Mouse (Mus musculus): Measurements from ENCODE around the gene Ccdc163.

Gene Ccdc163

DNA sequence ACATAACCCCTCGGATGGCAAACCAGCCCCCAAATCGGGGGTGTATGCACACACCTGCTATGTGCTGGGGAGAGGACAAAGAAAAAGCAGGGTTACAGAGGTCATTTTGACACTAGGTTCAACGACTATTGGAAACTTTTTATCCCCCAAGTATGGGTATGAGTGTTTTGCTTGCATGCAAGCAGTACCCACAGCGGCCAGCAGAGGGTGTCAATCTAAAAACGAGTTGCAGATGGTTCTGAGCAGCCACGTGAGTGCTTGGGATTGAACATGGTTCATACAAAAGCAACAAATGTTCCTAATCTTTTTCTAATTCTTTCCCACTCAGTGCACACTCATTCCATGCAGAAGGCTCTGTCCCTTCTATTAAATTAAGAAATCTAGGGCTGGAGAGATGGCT is 4.5 kb upstream of the Ccdc163 start:
- peak in 1 of 2 experiments; percentile 66 for DNase-seq (ENCODE audit: low spot score in 2 of 2)

DNA sequence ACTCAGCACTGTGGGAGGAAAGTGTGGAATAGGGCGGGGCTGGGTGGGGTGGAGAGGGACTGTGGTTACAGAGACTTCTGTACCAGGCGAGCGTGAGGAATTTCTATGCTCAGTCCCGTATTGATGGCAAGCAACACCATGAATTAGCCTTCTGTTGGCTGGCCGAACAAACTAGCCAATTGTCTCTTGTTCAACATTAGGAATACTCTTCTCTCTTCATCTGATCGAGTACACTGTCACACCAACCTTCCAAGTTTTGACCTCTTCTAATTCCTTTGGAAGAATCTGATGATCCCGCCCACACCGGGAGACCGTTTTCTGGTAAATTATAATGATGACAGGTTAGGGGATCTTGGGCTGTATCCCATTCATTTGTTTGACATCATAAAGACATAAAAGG is 643 bp upstream of the Ccdc163 start:
- DNase-seq (ENCODE audit: low spot score in 2 of 2): peak in 1 of 2 experiments; percentile 47

DNA sequence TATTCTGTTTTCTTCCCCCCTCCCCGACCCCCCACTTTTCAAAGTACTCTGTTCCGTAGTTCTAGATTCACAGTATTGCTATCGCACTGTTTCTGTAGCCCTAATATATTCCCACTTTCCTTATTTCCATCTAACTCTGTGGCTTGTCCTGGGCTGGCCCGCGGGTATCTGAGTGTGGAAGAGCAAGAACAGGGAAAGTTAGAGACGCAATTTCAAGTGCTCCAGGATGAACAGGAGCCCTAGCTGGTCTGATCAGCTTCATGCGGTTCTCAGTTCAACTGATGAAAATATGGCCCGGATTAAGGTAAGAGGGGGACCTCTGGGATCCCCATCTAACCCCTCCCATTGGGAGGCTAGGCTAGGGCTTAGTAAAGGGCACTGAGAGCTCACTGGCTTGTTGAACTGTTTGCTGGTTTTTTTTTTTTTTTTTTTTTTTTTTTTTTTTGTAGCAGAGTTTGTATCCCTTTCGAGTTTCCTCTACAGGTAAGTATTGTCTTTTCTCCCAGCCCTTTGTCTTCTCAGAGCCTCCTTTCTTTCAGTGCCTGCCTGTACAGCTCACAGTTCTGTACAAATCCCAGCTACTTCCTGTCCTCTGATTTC is 582 bp downstream of the Ccdc163 start:
- no peak for DNase-seq (ENCODE audit: low spot score in 2 of 2)

DNA sequence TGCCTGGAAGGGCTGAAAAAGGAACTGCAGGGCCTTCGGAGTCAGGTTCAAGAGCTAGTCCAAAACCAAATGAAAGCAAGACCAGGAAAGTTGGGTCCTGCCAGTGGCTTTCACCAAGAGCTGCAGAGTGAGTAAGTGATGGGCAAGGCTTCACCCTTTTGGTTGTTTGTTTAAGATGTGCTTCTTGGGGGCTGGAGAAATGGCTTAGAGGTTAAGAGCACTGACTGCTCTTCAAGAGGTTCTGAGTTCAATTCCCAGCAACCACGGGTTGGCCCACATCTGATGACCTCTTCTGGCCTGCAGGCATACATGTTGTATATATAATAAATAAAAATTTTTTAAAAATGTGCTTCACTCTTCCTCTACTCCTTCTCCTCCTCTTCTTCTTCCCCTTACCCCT is 1.8 kb downstream of the Ccdc163 start:
- no peak for DNase-seq (ENCODE audit: low spot score in 2 of 2)

DNA sequence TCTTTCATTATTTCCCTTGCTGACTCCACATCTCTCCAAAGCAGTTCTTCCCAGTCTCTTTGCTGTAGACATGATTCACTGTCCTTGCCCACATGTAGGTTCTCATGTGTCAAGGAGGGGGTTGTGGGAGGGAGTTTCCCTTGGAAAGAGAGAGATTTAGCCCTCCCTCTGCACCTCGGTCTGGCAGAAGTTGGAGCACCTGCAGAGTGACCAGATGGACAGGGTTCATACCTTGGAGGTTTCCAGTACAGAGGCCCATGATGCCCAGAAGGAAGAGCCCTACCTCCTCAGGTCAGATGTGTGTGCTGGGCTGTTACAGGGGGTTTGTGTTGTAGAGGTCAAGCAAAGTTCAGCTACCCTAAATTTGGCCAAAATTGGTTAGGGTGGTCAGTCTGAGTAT is 4.2 kb downstream of the Ccdc163 start:
- DNase-seq (ENCODE audit: low spot score in 2 of 2): no peak

DNA sequence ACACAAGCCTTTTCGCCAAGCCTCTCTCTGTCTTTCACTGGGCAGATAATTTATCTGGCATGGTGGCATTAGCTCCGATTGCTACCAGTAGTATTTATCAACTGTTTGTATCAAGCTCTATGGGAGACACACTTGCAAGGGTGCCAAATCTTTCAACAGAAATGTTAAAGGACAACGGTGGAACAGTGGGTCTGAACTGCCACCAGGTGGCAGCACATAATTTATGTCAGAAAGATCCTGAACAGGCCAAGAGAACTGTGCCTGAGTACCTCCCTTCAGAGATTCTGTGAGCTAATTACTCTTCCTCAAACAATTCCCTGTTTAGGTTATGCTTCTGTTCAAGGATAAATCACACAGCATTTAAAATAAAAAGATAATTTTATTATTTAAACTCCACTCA is 11.1 kb downstream of the Ccdc163 start:
- peak in 1 of 2 experiments; percentile 70 for DNase-seq (ENCODE audit: low spot score in 2 of 2)

DNA sequence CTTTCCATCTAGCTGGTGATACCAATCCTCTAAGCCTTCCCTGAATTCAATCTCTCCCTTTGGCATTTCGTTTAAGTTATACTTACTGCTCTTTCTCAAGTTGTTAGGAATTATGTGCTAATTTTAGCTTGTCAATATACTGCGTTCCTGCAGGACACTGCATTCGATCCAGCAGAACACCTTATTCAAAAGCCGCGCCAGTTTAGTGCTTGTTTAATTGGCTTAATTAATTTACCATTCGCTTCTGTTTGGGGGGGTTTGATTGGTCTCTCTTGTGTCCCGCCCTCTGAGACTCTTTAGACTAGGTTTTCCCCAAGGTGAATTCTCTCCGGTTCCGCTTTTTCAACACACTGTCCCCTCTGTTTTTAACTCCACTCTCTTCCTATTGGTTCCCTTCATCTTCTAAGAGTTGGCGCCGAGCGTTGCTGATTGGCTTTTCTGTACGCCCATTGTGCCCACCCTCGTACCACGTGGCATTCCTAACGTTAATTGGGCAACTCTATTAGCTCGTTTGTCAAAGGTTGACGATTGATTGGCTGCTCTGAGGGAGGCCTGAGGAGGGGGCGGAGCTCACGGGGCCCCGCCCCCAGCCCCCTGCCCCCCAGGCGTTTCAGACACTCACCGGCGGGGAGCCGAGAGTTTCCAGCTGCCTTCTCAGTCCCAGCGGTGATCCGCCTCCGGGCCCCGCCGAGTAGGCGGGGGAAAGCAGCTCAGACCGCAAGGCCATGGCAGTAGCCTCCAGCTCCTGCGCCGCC is 12.2 kb downstream of the Ccdc163 start, which contains the start of gene Tesk2:
Gene Tesk2 (plus strand): TSS at position 606 of the 755 bp plus-strand sequence.
- peak; percentile 92 to 97 for DNase-seq (ENCODE audit: low spot score in 2 of 2)

DNA sequence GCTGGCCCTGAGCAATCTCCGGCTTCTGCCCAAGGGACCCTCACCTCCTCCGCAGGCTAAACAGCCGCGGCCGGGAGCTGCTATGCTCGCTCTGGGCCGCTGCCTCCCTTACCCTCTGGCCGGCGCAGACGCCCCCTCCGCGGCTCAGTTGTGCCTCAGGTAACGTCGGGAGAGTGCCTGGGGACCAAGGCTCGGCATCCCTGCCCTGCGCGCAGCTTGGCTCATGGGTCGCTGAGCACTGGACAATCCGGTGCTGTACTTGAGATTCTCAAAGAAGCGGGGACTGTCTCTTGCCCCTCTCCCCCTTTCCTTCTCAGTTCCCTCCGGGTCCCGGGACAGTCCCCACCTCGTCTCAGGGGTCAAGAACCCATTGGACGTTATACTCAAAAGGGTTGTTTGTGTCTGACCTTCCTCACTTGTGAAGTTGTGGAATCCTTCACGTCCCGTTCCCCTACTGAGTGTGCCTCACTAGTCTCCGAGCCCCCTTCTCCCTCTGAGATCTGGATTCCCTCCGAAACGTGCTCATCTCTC is 12.9 kb downstream of the Ccdc163 start:
- DNase-seq (ENCODE audit: low spot score in 2 of 2): no peak

DNA sequence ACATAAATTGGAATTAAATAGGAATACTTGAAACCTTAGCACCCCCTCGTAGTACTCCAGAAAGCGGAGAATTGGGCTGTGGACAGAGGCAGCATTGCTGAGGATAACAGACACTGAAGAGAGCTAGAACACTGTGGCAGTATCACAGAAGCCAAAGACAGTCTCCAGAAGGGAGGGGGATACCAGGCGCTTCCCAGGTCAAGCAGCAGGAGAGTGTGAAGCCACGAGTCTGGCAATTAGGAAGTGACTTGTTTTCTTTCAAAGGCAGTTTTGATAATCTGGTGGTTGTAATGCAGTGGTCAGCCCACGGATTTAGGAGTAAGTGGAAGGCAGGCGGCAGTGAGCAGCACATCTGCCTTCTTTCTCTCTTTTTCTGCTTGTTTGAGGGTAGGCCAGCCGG is 13.9 kb downstream of the Ccdc163 start:
- no peak for DNase-seq (ENCODE audit: low spot score in 2 of 2)

DNA sequence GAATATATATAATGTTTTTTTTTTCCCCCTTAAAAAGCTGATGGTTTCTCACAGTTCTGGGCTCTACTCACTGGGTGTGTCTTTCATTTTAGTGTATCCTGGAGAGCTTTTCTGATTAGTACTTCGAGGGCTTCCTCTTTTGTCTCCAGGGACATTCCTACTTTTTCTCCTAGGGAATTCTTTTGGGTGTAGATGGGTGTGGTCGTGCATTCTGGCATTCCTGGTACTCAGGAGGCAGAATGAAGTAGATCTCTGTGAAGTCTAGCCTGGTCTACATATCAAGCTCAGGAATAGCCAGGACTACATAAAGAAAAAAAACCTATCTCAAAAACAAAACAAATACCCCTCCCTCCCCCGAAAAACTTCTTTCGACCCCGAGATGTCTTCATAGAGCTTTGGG is 17.1 kb downstream of the Ccdc163 start:
- DNase-seq (ENCODE audit: low spot score in 2 of 2): no peak

DNA sequence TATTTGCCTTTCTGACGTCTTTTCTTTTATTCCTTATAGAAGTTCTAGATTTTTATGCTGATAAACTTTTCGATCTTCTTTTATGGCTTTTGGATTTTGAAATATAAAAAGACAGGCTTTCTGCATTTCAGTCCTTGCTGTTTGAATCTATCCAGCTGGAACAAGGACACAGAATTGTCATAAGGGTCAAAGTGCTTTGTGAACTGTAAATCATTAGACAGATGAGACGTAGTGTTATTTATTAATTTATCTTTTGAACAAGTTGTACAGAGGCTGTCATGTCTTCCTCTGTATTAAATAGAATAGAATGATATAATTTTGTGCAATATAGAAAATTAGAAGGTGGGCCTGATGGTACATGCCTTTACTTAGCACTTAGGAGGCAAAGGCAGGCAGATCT is 19.1 kb downstream of the Ccdc163 start:
- no peak for DNase-seq (ENCODE audit: low spot score in 2 of 2)

DNA sequence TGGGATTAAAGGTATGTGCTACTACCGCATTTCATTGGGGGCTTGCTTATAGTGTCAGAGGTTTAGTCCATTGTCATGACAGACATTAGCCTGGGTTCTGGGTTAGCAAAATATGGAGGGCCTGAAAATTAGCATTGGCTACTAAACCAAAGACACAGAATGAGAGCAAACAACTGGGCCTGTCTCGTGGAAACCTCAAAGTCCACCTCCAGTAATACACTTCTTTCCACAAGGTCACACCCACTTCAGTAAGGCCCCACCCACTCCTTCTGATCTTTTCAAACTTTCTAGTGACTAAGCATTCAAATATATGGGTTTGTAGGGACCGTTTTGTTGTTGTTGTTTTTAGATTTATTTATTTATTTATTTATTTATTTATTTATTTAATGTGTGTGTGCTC is 21.2 kb downstream of the Ccdc163 start:
- DNase-seq (ENCODE audit: low spot score in 2 of 2): no peak

DNA sequence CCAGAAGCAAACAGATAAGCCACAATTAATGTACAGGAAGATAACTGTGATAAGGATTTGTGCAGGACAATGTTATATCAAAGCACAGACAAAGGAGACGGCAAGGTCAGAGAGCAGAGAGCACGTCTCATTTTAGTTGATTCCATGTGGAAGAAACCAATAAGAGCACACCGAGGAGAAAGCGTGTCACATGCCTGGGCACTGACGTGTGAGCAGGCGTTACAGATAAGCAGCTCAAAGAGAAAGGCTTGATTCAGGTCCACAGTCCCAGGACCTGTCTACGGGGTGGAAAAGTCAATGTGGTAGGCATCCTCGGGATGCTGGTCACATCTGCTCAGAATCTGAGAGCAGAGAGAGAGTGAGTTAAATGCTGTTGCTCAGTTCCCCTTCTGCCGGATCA is 22.8 kb downstream of the Ccdc163 start:
- no peak for DNase-seq (ENCODE audit: low spot score in 2 of 2)

DNA sequence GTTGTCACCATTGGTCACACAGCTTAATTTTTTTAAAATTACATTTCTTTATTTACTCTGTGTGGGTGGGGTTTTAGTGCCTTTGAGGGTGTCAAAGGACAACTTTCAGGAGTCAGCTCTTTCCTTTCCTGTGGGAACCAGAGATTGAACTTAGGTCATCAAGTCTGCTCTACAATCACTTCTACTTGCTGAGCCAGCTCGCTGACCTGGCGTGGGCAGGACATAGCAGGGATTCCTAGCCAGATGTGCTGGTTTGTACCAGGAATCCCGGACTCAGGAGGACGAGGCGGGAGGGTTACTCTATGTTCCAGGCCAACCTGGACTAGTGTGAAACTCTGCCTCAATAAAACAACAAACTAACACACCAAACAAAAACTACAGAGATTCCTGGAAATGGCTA is 24.0 kb downstream of the Ccdc163 start:
- DNase-seq (ENCODE audit: low spot score in 2 of 2): no peak

DNA sequence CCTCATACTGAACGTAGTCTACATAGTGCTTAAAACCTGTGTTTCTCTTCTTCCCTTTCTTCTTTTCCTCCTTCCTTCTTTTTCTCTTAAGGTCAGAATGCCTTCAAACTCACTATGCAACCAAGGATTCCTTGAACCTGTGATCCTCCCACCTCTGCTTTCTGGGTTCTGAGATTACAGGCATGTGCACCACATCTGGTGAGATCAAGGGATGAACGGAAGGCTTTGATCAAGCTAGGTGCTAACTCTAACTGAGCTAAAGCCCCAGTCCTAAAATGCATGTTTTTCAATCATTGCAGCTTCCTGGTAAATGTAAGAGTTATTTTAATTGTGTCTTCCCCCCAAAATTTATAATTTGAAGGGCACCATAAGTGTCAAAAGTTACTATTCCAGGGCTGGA is 26.7 kb downstream of the Ccdc163 start:
- DNase-seq (ENCODE audit: low spot score in 2 of 2): no peak

DNA sequence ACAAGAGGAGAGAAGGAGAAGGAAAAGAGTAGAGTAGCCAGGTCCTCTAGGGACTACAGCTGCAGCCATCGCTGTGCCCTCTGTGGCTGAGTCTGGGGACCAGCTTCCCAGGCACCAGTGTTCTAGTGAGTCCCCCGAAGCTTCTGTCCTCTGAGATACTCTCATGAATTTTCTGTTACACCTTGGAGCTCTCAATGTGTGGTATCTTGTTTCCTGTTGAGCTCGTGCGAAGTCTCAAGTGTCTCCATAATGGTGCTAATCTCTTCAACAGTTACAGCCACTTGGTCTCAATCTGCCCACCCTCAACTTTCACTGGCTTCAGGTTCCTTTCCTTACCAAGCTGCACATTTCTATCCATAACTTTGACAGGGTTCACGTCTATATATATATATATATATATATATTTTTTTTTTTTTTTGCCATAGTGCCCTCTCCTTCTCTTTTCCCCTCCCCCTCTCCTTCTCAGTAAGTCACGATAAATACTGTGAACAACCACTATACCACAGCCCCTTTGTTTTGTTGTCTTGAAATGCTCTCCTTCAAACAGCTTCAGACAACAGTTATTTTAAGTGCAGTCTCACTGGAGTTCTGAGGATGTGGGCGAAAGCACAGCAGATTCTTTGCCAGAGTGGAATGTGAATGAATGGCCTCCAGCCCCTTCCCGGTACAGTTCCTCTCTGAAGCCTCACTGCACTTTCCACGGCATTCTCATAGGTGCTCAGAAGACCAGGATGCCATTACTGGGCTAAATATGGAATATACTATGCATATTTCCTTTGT is 30.9 kb downstream of the Ccdc163 start:
- no peak for DNase-seq (ENCODE audit: low spot score in 2 of 2)

DNA sequence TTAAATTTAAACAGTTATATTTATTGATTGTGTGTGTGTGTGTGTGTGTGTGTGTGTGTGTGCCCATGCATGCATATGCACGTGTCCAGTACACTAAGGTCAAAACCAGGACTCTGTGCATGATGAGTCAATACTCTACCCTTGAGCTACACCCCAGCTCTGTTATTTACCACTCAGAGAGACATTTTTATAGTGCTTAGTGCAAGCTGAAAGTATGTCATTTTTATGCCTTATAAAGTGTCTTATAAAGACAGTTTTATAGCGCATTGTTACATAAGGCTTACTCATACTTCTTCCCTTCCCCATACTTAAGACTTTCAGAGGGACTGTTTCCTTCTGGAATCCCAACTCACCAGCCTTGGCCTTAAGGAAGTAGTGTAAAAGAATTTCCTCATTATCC is 41.4 kb downstream of the Ccdc163 start:
- DNase-seq (ENCODE audit: low spot score in 2 of 2): no peak

DNA sequence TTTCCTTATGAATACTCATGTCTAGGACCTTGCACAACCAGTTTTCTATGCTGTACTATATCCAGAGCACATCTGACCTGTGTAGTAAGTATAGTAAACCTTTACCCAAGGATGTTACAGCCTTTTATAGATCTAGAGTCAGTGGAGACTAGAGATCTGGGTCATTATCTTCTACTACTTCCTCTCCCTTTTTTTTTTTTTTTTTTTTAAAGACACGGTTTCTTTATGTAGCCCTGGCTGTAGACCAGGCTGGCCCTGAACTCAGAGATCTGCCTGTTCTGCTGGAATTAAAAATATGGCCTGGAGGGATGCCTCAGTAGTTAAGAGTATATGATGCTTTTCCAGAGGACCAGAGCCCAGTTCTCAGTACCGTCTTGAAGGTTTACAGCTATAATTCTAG is 53.6 kb downstream of the Ccdc163 start:
- DNase-seq (ENCODE audit: low spot score in 2 of 2): no peak

DNA sequence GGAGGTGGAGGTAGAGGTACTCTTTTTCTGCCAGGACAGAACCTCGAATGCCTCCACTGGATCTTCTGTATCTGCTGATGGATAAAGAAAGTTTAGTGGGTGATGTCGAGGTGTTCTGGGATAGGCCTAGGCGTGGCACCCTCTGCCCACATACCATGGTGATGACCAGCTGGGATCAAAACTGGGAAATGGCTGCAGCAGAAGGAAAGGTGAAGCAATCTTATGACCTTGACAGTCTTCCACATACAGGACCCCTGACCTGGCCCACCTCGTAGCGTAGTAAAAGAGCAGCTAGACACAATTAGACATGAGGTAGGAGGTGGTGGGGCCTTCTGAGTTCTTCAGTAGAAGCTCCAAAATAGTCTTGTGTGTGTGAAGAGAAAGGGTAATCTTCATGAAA is 55.7 kb downstream of the Ccdc163 start:
- DNase-seq (ENCODE audit: low spot score in 2 of 2): no peak

DNA sequence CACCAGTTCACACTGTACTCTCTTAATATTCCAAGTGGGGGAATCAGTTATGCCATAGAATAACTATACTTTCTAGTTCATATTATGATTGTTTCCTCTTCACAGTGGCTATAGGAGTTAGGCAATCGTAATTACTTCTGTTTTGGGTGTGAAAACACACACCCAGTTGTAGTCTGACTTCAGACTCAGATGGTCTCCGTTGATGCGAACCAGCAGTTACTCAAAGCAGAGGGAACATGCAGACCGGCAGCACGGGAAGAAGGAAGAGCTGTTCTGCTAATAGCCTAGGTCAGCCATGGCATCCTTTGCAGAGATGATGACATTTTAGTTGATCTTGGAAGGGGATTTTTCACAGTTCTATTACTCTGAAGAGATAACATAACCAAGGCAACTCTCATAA is 60.2 kb downstream of the Ccdc163 start:
- no peak for DNase-seq (ENCODE audit: low spot score in 2 of 2)

DNA sequence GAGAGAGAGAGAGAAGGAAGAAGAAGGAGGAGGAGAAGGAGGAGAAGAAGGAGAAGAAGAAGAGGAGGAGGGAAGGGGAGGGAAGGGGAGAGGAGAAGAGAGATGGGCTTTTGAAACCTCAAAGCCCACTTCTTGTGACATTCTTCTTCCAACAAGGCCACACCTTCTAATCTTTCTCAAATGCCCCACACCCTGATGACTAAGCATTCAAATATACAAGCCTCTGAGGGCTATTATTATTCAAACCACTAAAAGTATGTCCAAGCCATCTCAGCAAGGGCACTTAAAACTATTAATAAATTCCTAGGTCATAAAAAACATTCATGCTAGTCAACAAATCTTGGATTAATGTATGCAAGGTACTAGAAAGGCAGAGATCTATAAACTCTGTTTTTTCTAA is 60.8 kb downstream of the Ccdc163 start:
- no peak for DNase-seq (ENCODE audit: low spot score in 2 of 2)

DNA sequence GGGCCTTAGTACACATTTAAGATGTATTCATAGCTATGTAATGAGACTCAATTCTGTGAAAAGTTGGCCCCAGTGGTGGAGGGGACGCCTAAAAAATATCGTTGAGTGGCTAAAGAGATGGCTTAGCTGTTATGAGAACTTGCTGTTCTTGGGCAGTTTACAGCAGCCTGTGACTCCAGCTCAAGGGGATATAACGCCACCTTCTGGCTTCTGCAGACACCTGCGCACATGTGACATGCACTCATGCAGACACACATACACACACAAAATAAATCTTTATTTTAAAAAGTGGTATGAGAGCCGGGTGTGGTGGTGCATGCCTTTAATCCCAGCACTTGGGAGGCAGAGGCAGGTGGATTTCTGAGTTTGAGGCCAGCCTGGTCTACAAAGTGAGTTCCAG is 68.1 kb downstream of the Ccdc163 start:
- no peak for DNase-seq (ENCODE audit: low spot score in 2 of 2)

DNA sequence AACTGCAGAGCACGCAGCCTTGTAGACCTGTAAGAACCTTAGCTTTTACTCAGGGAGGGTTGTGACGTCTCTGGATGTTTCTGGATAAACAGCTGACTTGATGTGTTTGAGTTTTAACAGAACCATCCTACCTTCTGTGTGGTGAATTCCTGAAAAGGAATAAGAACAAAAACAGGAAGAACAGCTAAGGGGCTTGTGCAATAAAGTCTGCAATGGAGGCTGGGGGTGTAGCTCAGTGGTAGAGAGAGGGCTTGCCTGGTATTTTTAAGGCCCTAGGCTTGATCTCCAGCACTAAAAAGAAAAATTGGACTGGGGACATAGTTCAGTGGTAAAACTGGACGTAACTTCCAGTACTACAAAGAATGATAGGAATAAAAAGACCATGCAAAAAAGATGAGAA is 68.8 kb downstream of the Ccdc163 start:
- DNase-seq (ENCODE audit: low spot score in 2 of 2): no peak
